In genomic region chr10:128397466-128397865, GRCm38 (mm10) we compare ENCODE assay signal across 12 mouse cellular contexts. TPM values are rescaled to one million over a fixed set of nuclear protein-coding genes. Genes with fewer than 3 reads are reported as not detected.
DNase-seq lines count a peak whose midpoint lies in the region; TF ChIP-seq lines count a peak whose summit lies in the region.
"Had no signal": no experiment of that assay in that cellular context is flagged by ENCODE, and none has a peak within 500 bp of the region (broad histone marks: within the 10 kb centered on the region; RNA-seq: fewer than 3 reads in every experiment).

No protein-coding gene starts in this region.

- H3K27me3 ChIP-seq in limb, embryonic 10.5 days (ENCODE audit: low read depth, poor library complexity, severe bottlenecking) = no peaks in the 10 kb centered on the region
- H3K27me3 ChIP-seq: limb, embryonic 15.5 days; megakaryocyte, embryonic 14.5 days had no signal

- H3K4me1 ChIP-seq in limb, embryonic 10.5 days = peaks cover 38% of the 10 kb centered on the region

- no peak for TF ChIP-seq CTCF in layer of hippocampus, adult 2 months (conservative IDR thresholded peaks at IDR 0.05)

- H3K36me3 ChIP-seq in limb, embryonic 10.5 days = peaks cover 65% of the 10 kb centered on the region

- WGBS in limb, embryonic 10.5 days = 62% methylated on average over 7 of the region's 7 CpGs

- no peak overlapping the region for H3K4me3 ChIP-seq in layer of hippocampus, adult 2 months
- H3K4me3 ChIP-seq in limb, embryonic 10.5 days = 0 out of 2 replicates have a peak overlapping the region, but pooled peaks have one; percentile 18
- H3K4me3 ChIP-seq: limb, embryonic 15.5 days; megakaryocyte, embryonic 14.5 days had no signal

- peak; percentile 25 for DNase-seq in embryo, embryonic 10 days (ENCODE audit: low spot score)
- DNase-seq in embryo, embryonic 11 days = no peak
- no peak for DNase-seq in layer of hippocampus, adult 2 months (ENCODE audit: low spot score in 2 of 2)
- no peak for DNase-seq in layer of hippocampus, adult 9-10 months (ENCODE audit: low spot score)
- peak; percentile 77 for DNase-seq in cerebellum, postnatal 14 days
- DNase-seq in limb, embryonic 10.5 days (ENCODE audit: low spot score) = no peak
- no peak for DNase-seq in spleen, postnatal 4 days (ENCODE audit: low spot score in 2 of 2)
- DNase-seq in thymus, adult 18-20 months = no peak

- no peaks in the 10 kb centered on the region for H3K9me3 ChIP-seq in limb, embryonic 10.5 days (replicated peaks)
- H3K9me3 ChIP-seq: limb, embryonic 15.5 days; megakaryocyte, embryonic 14.5 days had no signal

- 0 out of 2 replicates have a peak overlapping the region, but pooled peaks have one; percentile 14 for H3K27ac ChIP-seq in layer of hippocampus, adult 2 months
- no peak overlapping the region for H3K27ac ChIP-seq in limb, embryonic 10.5 days
- H3K27ac ChIP-seq: limb, embryonic 15.5 days had no signal

RNA-seq across cellular contexts. Expression of gene Slc39a5, which starts 3.6 kb away (rescaled TPM):
- under 1 TPM in 1 of 2 experiments, not detected in 1; 0.29 TPM for total RNA-seq in layer of hippocampus, adult 2 months (2021)
- 0.21 TPM in 1 of 2 replicates, not detected in the other for polyA plus RNA-seq in limb, embryonic 10.5 days (2016; fragmentation: Nextera tagmentation; extraction: Ambion mirVana)
- polyA plus RNA-seq: forebrain, embryonic 14.5 days; heart, embryonic 14.5 days had no signal

RNA-seq across cellular contexts. Expression of gene Nabp2, which starts 13.8 kb away (rescaled TPM):
- total RNA-seq in layer of hippocampus, adult 2 months (2021) = 10 to 100 TPM; 88.2 to 93.0 TPM
- 98.7 and 133 TPM in 2 replicates for polyA plus RNA-seq in limb, embryonic 10.5 days (2016; fragmentation: Nextera tagmentation; extraction: Ambion mirVana)

RNA-seq across cellular contexts. Expression of gene Rnf41, which starts 14.0 kb away (rescaled TPM):
- total RNA-seq in layer of hippocampus, adult 2 months (2021) = 10 to 100 TPM; 69.5 to 71.8 TPM
- polyA plus RNA-seq in limb, embryonic 10.5 days (2016; fragmentation: Nextera tagmentation; extraction: Ambion mirVana) = 41.9 and 43.6 TPM in 2 replicates

RNA-seq across cellular contexts. Expression of gene Ankrd52, which starts 20.6 kb away (rescaled TPM):
- total RNA-seq in layer of hippocampus, adult 2 months (2021) = 10 to 100 TPM; 50.6 to 51.6 TPM
- 15.9 and 16.5 TPM in 2 replicates for polyA plus RNA-seq in limb, embryonic 10.5 days (2016; fragmentation: Nextera tagmentation; extraction: Ambion mirVana)

RNA-seq across cellular contexts. Expression of gene Coq10a, which starts 28.7 kb away (rescaled TPM):
- 10 to 100 TPM; 48.6 to 49.2 TPM for total RNA-seq in layer of hippocampus, adult 2 months (2021)
- 5.6 and 9.1 TPM in 2 replicates for polyA plus RNA-seq in limb, embryonic 10.5 days (2016; fragmentation: Nextera tagmentation; extraction: Ambion mirVana)

Comparison
In these comparisons a context has a peak if more than half of its experiments do, and no peak if none do; other contexts are left out.
1. DNase-seq: peak in embryo, embryonic 10 days (single experiment) and cerebellum, postnatal 14 days (2 of 2); none in embryo, embryonic 11 days (single experiment), layer of hippocampus, adult 2 months (0 of 2), layer of hippocampus, adult 9-10 months (single experiment), limb, embryonic 10.5 days (single experiment), spleen, postnatal 4 days (0 of 2) and thymus, adult 18-20 months (0 of 2).